Mouse (Mus musculus) liver, embryonic 13.5 days (tissue): ENCODE results near the gene Zfp580. TPM values are rescaled to one million over a fixed set of nuclear protein-coding genes. Genes with fewer than 3 reads are reported as not detected.

Source experiments
- ATAC-seq: fragments of 200-750 bp; cut with Nextera tagmentation; 2 replicates; pipeline ENCODE4 v1.8.0; 2017; ENCODE audit warnings: low read depth, mild to moderate bottlenecking, moderate number of reproducible peaks, moderate library complexity
- DNase-seq: peaks from one replicate; pipeline ENCODE4 v3.0.0; 2022
- H3K27ac ChIP-seq: fragments of 300-500 bp; sonication (generic); 2 replicates; pipeline ENCODE4 v1.5.1; 2015; ENCODE audit warnings: moderate library complexity, mild to moderate bottlenecking, inconsistent platforms
- H3K27me3 ChIP-seq: fragments of 300-500 bp; sonication (generic); 2 replicates; pipeline ENCODE4 v1.6.1; 2015; ENCODE audit warnings: mild to moderate bottlenecking, inconsistent platforms
- H3K36me3 ChIP-seq: fragments of 300-500 bp; sonication (generic); 2 replicates; pipeline ENCODE4 v1.6.1; 2015; ENCODE audit warnings: mild to moderate bottlenecking, inconsistent platforms
- H3K4me1 ChIP-seq: fragments of 300-500 bp; sonication (generic); replicated peaks from 2 replicates; pipeline ENCODE4 v1.6.1; 2015; ENCODE audit warnings: inconsistent platforms
- H3K4me2 ChIP-seq: fragments of 300-500 bp; sonication (generic); 2 replicates; pipeline ENCODE4 v1.6.1; 2015; ENCODE audit warnings: inconsistent platforms, mild to moderate bottlenecking, moderate library complexity
- H3K4me3 ChIP-seq: fragments of 300-500 bp; sonication (generic); replicated peaks from 2 replicates; pipeline ENCODE4 v1.5.1; 2015; ENCODE audit warnings: mild to moderate bottlenecking, inconsistent platforms
- H3K9ac ChIP-seq: fragments of 300-500 bp; sonication (generic); 2 replicates; pipeline ENCODE4 v1.6.1; 2015; ENCODE audit warnings: mild to moderate bottlenecking, inconsistent platforms
- H3K9me3 ChIP-seq: fragments of 300-500 bp; sonication (generic); replicated peaks from 2 replicates; pipeline ENCODE4 v1.6.1; 2016; ENCODE audit warnings: inconsistent platforms
- WGBS: fragments of 180-500 bp; shearing (Covaris S2); methylation state at CpG from one replicate; pipeline ENCODE4 v1.1.7; 2015; ENCODE audit not compliant: insufficient replicate concordance; 5-methylcytosine and 5-hydroxymethylcytosine counted together
- polyA plus RNA-seq: library from polyadenylated mRNA; unstranded; fragments of >200 nt; fragmentation: Nextera tagmentation; extraction: Ambion mirVana; gene quantifications from 2 replicates; pipeline ENCODE4 v1.2.1, GENCODE M21; 2015

Zfp580 gene
- polyA plus RNA-seq, 1 experiment from 2014 or later, result 2.7 TPM

GRCm38 (mm10) chr7:5087886-5088285 is 36.5 kb downstream of the Zfp580 start:
- H3K4me2 ChIP-seq, result no peak overlapping the region
- H3K27ac ChIP-seq, result no peak overlapping the region
- no peak for DNase-seq
- no peaks in the 10 kb centered on the region for H3K9me3 ChIP-seq
- H3K9ac ChIP-seq, result no peak overlapping the region
- ATAC-seq, result no peak
- H3K36me3 ChIP-seq, result peaks cover 99% of the 10 kb centered on the region
- H3K4me1 ChIP-seq, result peaks cover 62% of the 10 kb centered on the region
- 82% methylated on average over 4 of the region's 4 CpGs for WGBS
- H3K27me3 ChIP-seq, result no peaks in the 10 kb centered on the region
- no peak overlapping the region for H3K4me3 ChIP-seq

- Histone ChIP-seq H3K4me2 (no peak overlapping the region), H3K4me1 (peaks cover 42% of the 10 kb centered on the region), H3K9me3 (no peaks in the 10 kb centered on the region), H3K27ac (no peak overlapping the region), H3K4me3 (no peak overlapping the region), H3K9ac (no peak overlapping the region), H3K27me3 (no peaks in the 10 kb centered on the region), H3K36me3 (peaks cover 99% of the 10 kb centered on the region)
- DNase-seq (no peak), ATAC-seq (no peak)
- 93% methylated on average over 15 of the region's 15 CpGs for WGBS
Observed at GRCm38 (mm10) chr7:5089853-5090252, 38.5 kb downstream of the Zfp580 start.

DNA sequence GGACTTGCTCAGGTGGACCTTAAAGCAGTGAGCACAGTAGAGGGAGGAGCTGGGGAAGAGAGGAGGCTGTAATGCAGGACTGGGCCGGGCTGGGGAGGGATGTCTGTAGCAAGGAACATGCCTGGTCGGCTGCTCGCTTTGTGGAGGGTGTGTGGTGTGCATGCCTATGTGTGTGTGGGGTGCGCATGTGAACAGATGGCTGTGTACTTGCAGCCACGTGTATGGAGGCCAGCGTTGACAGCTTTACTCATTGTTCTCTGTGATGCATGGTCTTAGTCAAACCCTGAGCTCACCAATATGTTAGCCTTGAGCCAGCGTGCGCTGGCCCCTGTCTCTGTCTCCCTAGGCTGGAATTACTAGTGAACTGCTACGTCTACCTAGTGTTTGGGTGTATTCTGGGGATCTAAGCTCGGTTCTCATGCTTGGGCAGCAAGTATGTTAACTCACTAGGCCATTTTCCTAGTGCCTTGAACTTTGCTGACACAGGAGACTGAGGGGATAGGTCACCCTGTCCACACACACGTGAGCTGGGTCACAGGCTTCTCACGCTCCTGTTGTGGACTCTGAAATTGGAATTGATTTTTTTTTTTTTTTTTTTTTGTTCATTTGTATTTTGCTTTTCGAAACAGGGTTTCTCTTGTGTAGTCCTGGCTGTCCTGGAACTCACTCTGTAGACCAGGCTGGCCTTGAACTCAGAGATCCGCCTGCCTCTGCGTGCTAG is 39.8 kb downstream of the Zfp580 start:
- H3K9ac ChIP-seq, result no peak overlapping the region
- peaks cover 31% of the 10 kb centered on the region for H3K4me1 ChIP-seq
- no peak overlapping the region for H3K4me2 ChIP-seq
- H3K9me3 ChIP-seq, result no peaks in the 10 kb centered on the region
- peaks cover 99% of the 10 kb centered on the region for H3K36me3 ChIP-seq
- 87% methylated on average over 15 of the region's 15 CpGs for WGBS
- no peak overlapping the region for H3K4me3 ChIP-seq
- DNase-seq (no peak), ATAC-seq (peak; percentile 8; the same call in 1 of the 2 replicates)
- H3K27ac ChIP-seq, result no peak overlapping the region
- H3K27me3 ChIP-seq, result no peaks in the 10 kb centered on the region

GRCm38 (mm10) chr7:5092381-5092780 is 41.0 kb downstream of the Zfp580 start:
- Histone ChIP-seq H3K27ac (no peak overlapping the region), H3K27me3 (no peaks in the 10 kb centered on the region), H3K9me3 (no peaks in the 10 kb centered on the region), H3K4me2 (no peak overlapping the region), H3K9ac (no peak overlapping the region), H3K4me1 (peaks cover 20% of the 10 kb centered on the region), H3K4me3 (no peak overlapping the region), H3K36me3 (peaks cover 99% of the 10 kb centered on the region)
- ATAC-seq (no peak), DNase-seq (no peak)
- WGBS, result 78% methylated on average over 6 of the region's 6 CpGs

GRCm38 (mm10) chr7:5092831-5093510 is 41.6 kb downstream of the Zfp580 start:
- Histone ChIP-seq H3K36me3 (peaks cover 99% of the 10 kb centered on the region), H3K9me3 (no peaks in the 10 kb centered on the region), H3K27me3 (no peaks in the 10 kb centered on the region), H3K9ac (no peak overlapping the region), H3K4me3 (no peak overlapping the region), H3K4me1 (peaks cover 15% of the 10 kb centered on the region; the same call in 1 of the 2 replicates), H3K27ac (no peak overlapping the region), H3K4me2 (no peak overlapping the region)
- WGBS, result 81% methylated on average over 21 of the region's 21 CpGs
- ATAC-seq (no peak), DNase-seq (no peak)

- H3K27ac ChIP-seq, result no peak overlapping the region
- no peak overlapping the region for H3K9ac ChIP-seq
- H3K4me1 ChIP-seq, result no peaks in the 10 kb centered on the region
- peaks cover 55% of the 10 kb centered on the region for H3K36me3 ChIP-seq
- DNase-seq, result no peak
- ATAC-seq, result no peak
- H3K4me2 ChIP-seq, result no peak overlapping the region
- H3K9me3 ChIP-seq, result no peaks in the 10 kb centered on the region
- H3K27me3 ChIP-seq, result no peaks in the 10 kb centered on the region
- H3K4me3 ChIP-seq, result no peak overlapping the region
- WGBS, result 74% methylated on average over 5 of the region's 5 CpGs
Observed at GRCm38 (mm10) chr7:5098769-5099168, 47.4 kb downstream of the Zfp580 start.

DNA sequence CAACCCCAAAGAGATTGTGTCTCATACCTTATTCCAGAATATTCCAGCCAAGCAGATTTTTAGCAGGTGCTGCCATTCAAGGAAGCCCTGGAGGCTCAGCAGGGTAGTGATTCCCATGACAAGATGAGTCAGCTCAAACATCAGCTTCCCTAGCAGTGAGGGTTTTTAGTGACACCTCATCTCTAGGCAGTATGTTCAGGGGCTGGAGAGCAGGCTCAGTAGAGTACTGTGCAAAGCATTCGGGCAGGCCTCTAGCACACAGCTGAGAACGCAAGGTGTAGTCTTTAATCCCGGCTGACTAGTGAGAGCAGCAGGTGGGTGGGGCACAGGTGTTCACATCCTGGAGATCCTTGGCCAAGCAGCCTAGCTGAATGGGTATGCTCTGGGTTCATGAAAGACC is 48.5 kb downstream of the Zfp580 start:
- no peak for DNase-seq
- ATAC-seq, result no peak
- WGBS, result 75% methylated on average over 3 of the region's 3 CpGs
- H3K4me3 ChIP-seq, result no peak overlapping the region
- no peaks in the 10 kb centered on the region for H3K4me1 ChIP-seq
- no peak overlapping the region for H3K4me2 ChIP-seq
- no peaks in the 10 kb centered on the region for H3K9me3 ChIP-seq
- no peak overlapping the region for H3K27ac ChIP-seq
- H3K36me3 ChIP-seq, result peaks cover 45% of the 10 kb centered on the region
- no peak overlapping the region for H3K9ac ChIP-seq
- H3K27me3 ChIP-seq, result no peaks in the 10 kb centered on the region

GRCm38 (mm10) chr7:5101066-5101663 is 49.8 kb downstream of the Zfp580 start:
- H3K9ac ChIP-seq, result no peak overlapping the region
- H3K9me3 ChIP-seq, result no peaks in the 10 kb centered on the region
- no peak overlapping the region for H3K4me3 ChIP-seq
- peaks cover 31% of the 10 kb centered on the region for H3K36me3 ChIP-seq
- ATAC-seq (peak; percentile 48; the same call in 1 of the 2 replicates), DNase-seq (no peak)
- H3K4me1 ChIP-seq, result no peaks in the 10 kb centered on the region
- no peak overlapping the region for H3K27ac ChIP-seq
- H3K27me3 ChIP-seq, result no peaks in the 10 kb centered on the region
- H3K4me2 ChIP-seq, result no peak overlapping the region
- 32% methylated on average over 10 of the region's 10 CpGs for WGBS

- no peak overlapping the region for H3K4me3 ChIP-seq
- WGBS, result 66% methylated on average over 2 of the region's 2 CpGs
- ATAC-seq, result no peak
- H3K27me3 ChIP-seq, result no peaks in the 10 kb centered on the region
- no peak for DNase-seq
- no peak overlapping the region for H3K9ac ChIP-seq
- H3K4me2 ChIP-seq, result no peak overlapping the region
- H3K9me3 ChIP-seq, result no peaks in the 10 kb centered on the region
- H3K4me1 ChIP-seq, result no peaks in the 10 kb centered on the region
- peaks cover 17% of the 10 kb centered on the region for H3K36me3 ChIP-seq
- H3K27ac ChIP-seq, result no peak overlapping the region
Observed at GRCm38 (mm10) chr7:5102564-5102963, 51.2 kb downstream of the Zfp580 start.
